Mouse (Mus musculus) G1E (cell line): ENCODE results near the gene Ywhag.

Source experiments
- CTCF ChIP-seq: IDR thresholded peaks from 2 replicates; pipeline ENCODE4 v1.5.1; 2012; ENCODE audit warnings: low read depth, low read length, inconsistent platforms, mixed read lengths
- GATA1 ChIP-seq: IDR thresholded peaks from 2 replicates; pipeline ENCODE4 v1.6.1; 2012; ENCODE audit warnings: borderline replicate concordance, low read length, inconsistent platforms, mixed read lengths
- GATA2 ChIP-seq: IDR thresholded peaks from 2 replicates; pipeline ENCODE4 v1.6.1; 2012; ENCODE audit warnings: low read depth, low read length, inconsistent platforms, borderline replicate concordance
- TAL1 ChIP-seq: conservative IDR thresholded peaks from 2 replicates; pipeline ENCODE4 v1.6.1; 2012; ENCODE audit warnings: low read depth, low read length, inconsistent platforms, mixed read lengths

- TF ChIP-seq GATA1 (no peak), CTCF (no peak), TAL1 (no peak), GATA2 (no peak)
Measured at GRCm38 (mm10) chr5:135923901-135924300, 10.5 kb downstream of the Ywhag start.
